Mouse (Mus musculus) CH12.LX (cell line): Measurements from ENCODE around the gene Hist1h3g. TPM values are rescaled to one million over a fixed set of nuclear protein-coding genes. Genes with fewer than 3 reads are reported as not detected.

Experiments
- DNase-seq: peaks from one replicate; pipeline ENCODE4 v3.0.0-alpha.2; 2013; ENCODE audit errors: extremely low read depth
- H3K27ac ChIP-seq: 2 replicates; pipeline ENCODE4 v1.5.1; 2012; ENCODE audit warnings: low read depth, mild to moderate bottlenecking, control low read depth, moderate library complexity; ENCODE audit not compliant: insufficient read depth
- H3K27me3 ChIP-seq: replicated peaks from 2 replicates; pipeline ENCODE3; 2012; ENCODE audit warnings: inconsistent platforms
- H3K36me3 ChIP-seq, 2 experiments: replicated peaks in 1 of 2; 2 replicates each; pipeline versions ENCODE3 to v1.6.1; 2012; ENCODE audit warnings: inconsistent platforms in 1 of 2, low read length in 1 of 2, mild to moderate bottlenecking in 1 of 2, mixed read lengths in 1 of 2, moderate library complexity in 1 of 2; ENCODE audit not compliant: control insufficient read depth in 1 of 2, insufficient read depth in 1 of 2
- H3K4me1 ChIP-seq, 2 experiments: 2 replicates each; pipeline ENCODE4 v1.6.1; 2012; ENCODE audit warnings: inconsistent platforms in 1 of 2, moderate library complexity in 1 of 2; ENCODE audit not compliant: insufficient read depth in 2 of 2, control insufficient read depth in 1 of 2
- H3K4me2 ChIP-seq: 2 replicates; pipeline ENCODE4 v1.6.1; 2012; ENCODE audit warnings: low read depth, mild to moderate bottlenecking, control low read depth; ENCODE audit not compliant: poor library complexity, insufficient read depth, severe bottlenecking
- H3K4me3 ChIP-seq, 3 experiments: fragments of 150-350 bp in 1 of 3; sonication (generic) in 1 of 3; replicated peaks in 1 of 3; 2 replicates each; pipeline versions ENCODE3 to v1.5.1; 2011 to 2012; ENCODE audit warnings: low read depth in 2 of 3, low read length in 2 of 3, mild to moderate bottlenecking in 2 of 3, moderate library complexity in 2 of 3, control low read depth in 1 of 3, improper control_type of control experiment in 1 of 3, inconsistent platforms in 1 of 3, mixed read lengths in 1 of 3; ENCODE audit not compliant: poor library complexity in 1 of 3
- H3K79me2 ChIP-seq: replicated peaks from 2 replicates; pipeline ENCODE4 v1.6.1; 2012; ENCODE audit warnings: mild to moderate bottlenecking, moderate library complexity; ENCODE audit not compliant: control insufficient read depth, poor library complexity, insufficient read depth, severe bottlenecking; ENCODE audit errors: extremely low read depth
- H3K9ac ChIP-seq: 2 replicates; pipeline ENCODE4 v1.6.1; 2012; ENCODE audit warnings: low read depth, mild to moderate bottlenecking, control low read depth, moderate library complexity; ENCODE audit not compliant: insufficient read depth
- H3K9me3 ChIP-seq: replicated peaks from 2 replicates; pipeline ENCODE3; 2012; ENCODE audit warnings: low read length, inconsistent platforms, mixed read lengths
- BHLHE40 ChIP-seq: IDR thresholded peaks from 2 replicates; pipeline ENCODE4 v1.6.1; 2011; ENCODE audit warnings: mild to moderate bottlenecking, low read depth, low read length, improper control_type of control experiment
- CHD1 ChIP-seq: IDR thresholded peaks from 2 replicates; pipeline ENCODE4 v1.6.1; 2012; ENCODE audit warnings: low read depth, low read length, improper control_type of control experiment, inconsistent platforms
- CHD2 ChIP-seq: IDR thresholded peaks from 2 replicates; pipeline ENCODE4 v1.6.1; 2011; ENCODE audit warnings: low read length, improper control_type of control experiment
- ELF1 ChIP-seq: IDR thresholded peaks from 2 replicates; pipeline ENCODE4 v1.6.1; 2014; ENCODE audit warnings: low read depth, mild to moderate bottlenecking, inconsistent platforms, low read length, improper control_type of control experiment
- EP300 ChIP-seq: IDR thresholded peaks from 2 replicates; pipeline ENCODE4 v1.6.1; 2011; ENCODE audit warnings: low read length, improper control_type of control experiment
- GABPA ChIP-seq: IDR thresholded peaks from 2 replicates; pipeline ENCODE4 v1.6.1; 2012; ENCODE audit warnings: low read depth, low read length, improper control_type of control experiment, inconsistent platforms; ENCODE audit not compliant: insufficient replicate concordance
- JUN ChIP-seq: IDR thresholded peaks from 2 replicates; pipeline ENCODE4 v1.6.1; 2011; ENCODE audit warnings: low read depth, mild to moderate bottlenecking, low read length, improper control_type of control experiment, moderate library complexity; ENCODE audit not compliant: insufficient read depth
- JUND ChIP-seq: conservative IDR thresholded peaks from 2 replicates; pipeline ENCODE4 v1.6.1; 2011; ENCODE audit warnings: low read depth, low read length, improper control_type of control experiment
- KAT2A ChIP-seq: IDR thresholded peaks from 2 replicates; pipeline ENCODE4 v1.6.1; 2012; ENCODE audit warnings: low read length, improper control_type of control experiment, inconsistent platforms; ENCODE audit not compliant: insufficient replicate concordance
- MAFK ChIP-seq: IDR thresholded peaks from 2 replicates; pipeline ENCODE4 v1.6.1; 2011; ENCODE audit warnings: low read length, improper control_type of control experiment; ENCODE audit not compliant: insufficient replicate concordance
- MAX ChIP-seq: IDR thresholded peaks from 2 replicates; pipeline ENCODE4 v1.6.1; 2011; ENCODE audit warnings: low read length, improper control_type of control experiment
- MAZ ChIP-seq: IDR thresholded peaks from 2 replicates; pipeline ENCODE4 v1.6.1; 2012; ENCODE audit warnings: low read depth, mild to moderate bottlenecking, inconsistent platforms, low read length, improper control_type of control experiment, moderate library complexity
- MXI1 ChIP-seq: IDR thresholded peaks from 2 replicates; pipeline ENCODE4 v1.6.1; 2011; ENCODE audit warnings: mild to moderate bottlenecking, low read depth, low read length, improper control_type of control experiment
- MYC ChIP-seq: IDR thresholded peaks from 2 replicates; pipeline ENCODE4 v1.6.1; 2011; ENCODE audit warnings: low read depth, mild to moderate bottlenecking, improper control_type of control experiment, low read length
- NELFE ChIP-seq: IDR thresholded peaks from 2 replicates; pipeline ENCODE4 v1.6.1; 2011; ENCODE audit warnings: low read depth, low read length, improper control_type of control experiment
- NRF1 ChIP-seq: IDR thresholded peaks from 2 replicates; pipeline ENCODE4 v1.6.1; 2014; ENCODE audit warnings: low read depth, mild to moderate bottlenecking, inconsistent platforms, low read length, improper control_type of control experiment, moderate library complexity
- PAX5 ChIP-seq: IDR thresholded peaks from 2 replicates; pipeline ENCODE4 v1.6.1; 2012; ENCODE audit warnings: low read length, inconsistent platforms, mixed read lengths
- POLR2AphosphoS2 ChIP-seq: IDR thresholded peaks from 2 replicates; pipeline ENCODE4 v1.6.1; 2011; ENCODE audit warnings: low read depth, low read length, improper control_type of control experiment
- RAD21 ChIP-seq: IDR thresholded peaks from 2 replicates; pipeline ENCODE4 v1.6.1; 2011; ENCODE audit warnings: low read depth, mild to moderate bottlenecking, low read length, improper control_type of control experiment, moderate library complexity
- RCOR1 ChIP-seq: conservative IDR thresholded peaks from 2 replicates; pipeline ENCODE4 v1.6.1; 2012; ENCODE audit warnings: low read depth, mild to moderate bottlenecking, inconsistent platforms, low read length, improper control_type of control experiment
- SMC3 ChIP-seq: IDR thresholded peaks from 2 replicates; pipeline ENCODE4 v1.6.1; 2011; ENCODE audit warnings: low read depth, low read length, improper control_type of control experiment
- TCF12 ChIP-seq: IDR thresholded peaks from 2 replicates; pipeline ENCODE4 v1.6.1; 2014; ENCODE audit warnings: low read depth, mild to moderate bottlenecking, inconsistent platforms, low read length, improper control_type of control experiment
- UBTF ChIP-seq: IDR thresholded peaks from 2 replicates; pipeline ENCODE4 v1.6.1; 2012; ENCODE audit warnings: low read depth, mild to moderate bottlenecking, inconsistent platforms, low read length, improper control_type of control experiment, moderate library complexity
- USF1 ChIP-seq: IDR thresholded peaks from 2 replicates; pipeline ENCODE4 v1.6.1; 2014; ENCODE audit warnings: low read depth, mild to moderate bottlenecking, inconsistent platforms, low read length, improper control_type of control experiment
- USF2 ChIP-seq: conservative IDR thresholded peaks from 2 replicates; pipeline ENCODE4 v1.6.1; 2011; ENCODE audit warnings: low read depth, low read length, improper control_type of control experiment
- ZC3H11A ChIP-seq: IDR thresholded peaks from 2 replicates; pipeline ENCODE4 v1.6.1; 2012; ENCODE audit warnings: low read depth, mild to moderate bottlenecking, inconsistent platforms, low read length, improper control_type of control experiment
- ZKSCAN1 ChIP-seq: IDR thresholded peaks from 2 replicates; pipeline ENCODE4 v1.6.1; 2012; ENCODE audit warnings: low read depth, inconsistent platforms, low read length, improper control_type of control experiment, borderline replicate concordance
- dilution Hi-C: fragments of 300-500 bp; cut with MboI; formaldehyde crosslinking; loops from 2 replicates; pipeline ENCODE4 v1.14.3; 2020; ENCODE audit warnings: low sequenced_read_pairs; ENCODE audit not compliant: extremely low pct_unique_long_range_greater_than_20kb, extremely low pct_ligation_motif_present
- in situ Hi-C: fragments of 300-500 bp; cut with MboI; formaldehyde crosslinking; loops from 3 replicates; pipeline ENCODE4 v1.14.3; 2019; ENCODE audit warnings: low sequenced_read_pairs, low pct_ligation_motif_present, low pct_unique_long_range_greater_than_20kb, mixed read lengths
- polyA plus RNA-seq: library from polyadenylated mRNA; unstranded; fragments of >175 nt; gene quantifications from 2 replicates; pipeline ENCODE4 v1.2.1, GENCODE M21; 2012; ENCODE audit warnings: low read depth; ENCODE audit not compliant: insufficient read length
- total RNA-seq, 2 experiments: library from RNA; depleted of rRNA; stranded (reverse); fragments of 300-350 nt in 1 of 2; fragments of >200 nt in 1 of 2; gene quantifications; 2 replicates each; pipeline ENCODE4 v1.2.3; 2012 to 2014

Gene Hist1h3g
- total and polyA plus RNA-seq, 3 experiments, result 3.4 to 608 (median 75.3) TPM

DNA sequence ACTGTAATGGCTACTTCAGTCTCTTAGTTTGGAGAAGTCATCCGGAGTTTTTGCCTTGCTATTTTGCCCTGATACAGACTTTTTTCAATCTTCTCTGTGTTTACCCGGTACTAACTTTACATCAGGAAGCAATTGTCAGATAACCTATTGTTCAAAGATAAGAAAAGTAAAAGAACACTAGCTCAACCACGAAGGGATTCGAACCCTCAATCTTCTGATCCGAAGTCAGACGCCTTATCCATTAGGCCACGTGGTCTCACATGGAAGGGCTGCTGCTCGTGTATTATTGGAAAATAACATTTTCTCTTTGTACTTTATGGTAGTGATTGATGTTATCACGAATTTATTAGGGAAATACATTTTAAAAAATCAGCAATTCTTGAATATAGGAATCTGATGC lies 31.4 kb upstream of the Hist1h3g start (continued):
- TF ChIP-seq MAZ, result no peak
- peak; percentile 74; the same call in 1 of the 2 replicates for TF ChIP-seq KAT2A
- TF ChIP-seq USF2, result peak; percentile 65

DNA sequence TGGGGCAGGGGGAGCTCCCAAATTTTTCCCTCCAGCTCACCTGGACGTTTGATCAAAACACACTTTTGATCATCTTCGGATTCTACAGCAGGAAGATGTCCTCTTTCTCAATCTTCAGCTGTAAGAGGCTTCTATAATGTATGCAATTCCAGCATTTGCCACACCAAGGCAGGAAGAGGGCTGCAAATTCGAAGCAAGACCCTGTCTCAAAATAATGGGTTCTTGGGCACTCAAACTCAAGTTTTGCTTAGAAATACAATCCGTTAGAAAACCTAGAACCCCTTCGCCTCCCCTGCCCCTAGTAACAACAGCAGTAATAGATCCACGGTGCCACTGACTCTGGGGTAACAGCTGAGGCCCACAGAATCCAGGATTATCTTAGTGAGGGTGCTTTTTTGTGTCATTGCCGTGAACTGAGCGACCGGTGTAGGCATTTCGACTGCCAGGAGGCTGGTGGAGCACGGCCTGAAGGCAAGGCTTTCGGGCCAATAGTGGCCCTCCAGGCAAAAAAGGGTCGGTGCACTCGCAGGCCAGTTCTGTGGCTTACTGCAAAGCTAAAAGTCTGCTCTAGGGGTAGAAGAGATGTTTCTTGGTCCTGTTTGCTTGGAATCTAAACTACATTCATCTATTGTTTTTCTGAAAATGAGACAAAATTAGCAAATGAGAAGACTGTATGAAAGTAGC lies 29.4 kb upstream of the Hist1h3g start:
- H3K36me3 ChIP-seq, result no peaks in the 10 kb centered on the region
- dilution Hi-C loops (no loop called here), in situ Hi-C loops (loop anchor here (10.0 to 25.0 kb wide), 2 partner anchors 201 to 1569 kb away; partner anchors contain the start of gene Zfp184)
- TF ChIP-seq MXI1 (no peak; the same call in 1 of the 2 replicates), UBTF (peak; percentile 92), ZKSCAN1 (no peak), SMC3 (no peak), NELFE (no peak), CHD2 (no peak), PAX5 (no peak), MAFK (no peak)
- H3K4me1 ChIP-seq, result peaks cover 6 to 40% of the 10 kb centered on the region in 2 experiments; a peak in 3 of 4 replicates
- peak overlapping the region; percentile 96 for H3K4me2 ChIP-seq
- no peaks in the 10 kb centered on the region for H3K9me3 ChIP-seq
- no peaks in the 10 kb centered on the region for H3K79me2 ChIP-seq
- peak overlapping the region; percentile 66 for H3K27ac ChIP-seq
- peak overlapping the region; percentile 61 for H3K9ac ChIP-seq
- no peaks in the 10 kb centered on the region for H3K27me3 ChIP-seq
- H3K4me3 ChIP-seq, result peak overlapping the region; percentile 41 to 57 (median 54)
- DNase-seq, result peak; percentile 65

DNA sequence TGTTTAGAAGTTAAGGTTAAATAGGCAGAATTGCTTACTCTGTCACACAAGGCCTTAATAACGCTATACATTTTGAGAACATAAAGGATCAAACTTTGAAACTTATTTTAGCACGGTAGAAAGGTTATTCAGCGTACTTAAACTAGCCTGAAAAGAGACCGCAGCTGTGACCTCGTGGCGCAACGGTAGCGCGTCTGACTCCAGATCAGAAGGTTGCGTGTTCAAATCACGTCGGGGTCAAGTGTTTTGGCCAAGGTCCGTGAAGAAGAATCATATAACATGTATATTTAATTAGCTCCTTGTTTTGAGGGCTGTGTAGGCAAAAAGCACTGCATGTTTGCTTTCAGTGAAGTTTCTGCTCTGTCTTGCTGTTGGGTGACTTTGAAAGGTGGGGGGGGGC lies 28.9 kb upstream of the Hist1h3g start:
- in situ Hi-C loops, result loop anchor here (10.0 to 25.0 kb wide), 2 partner anchors 202 to 1569 kb away; partner anchors contain the start of gene Zfp184
- Histone ChIP-seq H3K4me1 (peaks cover 6 to 41% of the 10 kb centered on the region in 2 experiments; a peak in 3 of 4 replicates), H3K27me3 (no peaks in the 10 kb centered on the region), H3K9me3 (no peaks in the 10 kb centered on the region), H3K36me3 (no peaks in the 10 kb centered on the region), H3K4me3 (peak overlapping the region; percentile 41 to 57 (median 54)), H3K9ac (peak overlapping the region; percentile 61), H3K79me2 (no peaks in the 10 kb centered on the region), H3K27ac (no peak overlapping the region), H3K4me2 (peak overlapping the region; percentile 74)
- dilution Hi-C loops, result no loop called here
- DNase-seq, result peak; percentile 76
- TF ChIP-seq ZKSCAN1, result no peak
- no peak for TF ChIP-seq SMC3
- no peak for TF ChIP-seq JUN
- TF ChIP-seq RAD21, result no peak
- no peak for TF ChIP-seq EP300
- TF ChIP-seq NRF1, result peak; percentile 49; the same call in 1 of the 2 replicates
- no peak for TF ChIP-seq JUND
- TF ChIP-seq MYC, result no peak
- no peak for TF ChIP-seq PAX5
- no peak for TF ChIP-seq USF1
- no peak; the same call in 1 of the 2 replicates for TF ChIP-seq MXI1
- TF ChIP-seq MAFK, result peak; percentile 92
- no peak for TF ChIP-seq MAZ
- no peak for TF ChIP-seq USF2
- no peak for TF ChIP-seq TCF12
- TF ChIP-seq POLR2AphosphoS2, result no peak
- no peak for TF ChIP-seq ZC3H11A
- no peak for TF ChIP-seq RCOR1
- no peak for TF ChIP-seq UBTF
- TF ChIP-seq BHLHE40, result no peak
- no peak for TF ChIP-seq NELFE
- 0 out of 2 replicates have a peak, but pooled peaks have one; percentile 34 for TF ChIP-seq CHD1
- peak; percentile 94 for TF ChIP-seq ELF1
- TF ChIP-seq GABPA, result no peak
- TF ChIP-seq MAX, result no peak
